Comparison of ENCODE assay signal across 11 mouse cellular contexts in genomic region chr10:96105124-96105523, GRCm38 (mm10). TPM values are rescaled to one million over a fixed set of nuclear protein-coding genes. Genes with fewer than 3 reads are reported as not detected.
DNase-seq lines count a peak whose midpoint lies in the region; ATAC-seq and TF ChIP-seq lines count a peak whose summit lies in the region.
"Had no signal": no experiment of that assay in that cellular context is flagged by ENCODE, and none has a peak within 500 bp of the region (broad histone marks: within the 10 kb centered on the region; RNA-seq: fewer than 3 reads in every experiment).

No protein-coding gene starts in this region.

- no peaks in the 10 kb centered on the region for H3K4me1 ChIP-seq in lung, adult 2 months (ENCODE audit: control insufficient read depth, insufficient read depth, low read length)
- no peaks in the 10 kb centered on the region for H3K4me1 ChIP-seq in G1E (ENCODE audit: insufficient read depth, low read depth, low read length)
- no peaks in the 10 kb centered on the region for H3K4me1 ChIP-seq in embryonic facial prominence, embryonic 10.5 days
- H3K4me1 ChIP-seq: forebrain, embryonic 12.5 days; limb, embryonic 13.5 days; neural tube, embryonic 12.5 days had no signal

- DNase-seq in lung, adult 2 months, result no peak
- no peak for DNase-seq in lung, postnatal 4 days
- DNase-seq in G1E (ENCODE audit: low spot score), result no peak
- DNase-seq in embryonic facial prominence, embryonic 10.5 days (ENCODE audit: low spot score), result peak; percentile 16
- peak; percentile 27 for DNase-seq in retina, embryonic 14.5 days (ENCODE audit: low spot score)
- DNase-seq in kidney, adult 8-10 months, result no peak
- no peak for DNase-seq in urinary bladder, adult 2 months (ENCODE audit: low spot score)
- DNase-seq: heart, postnatal 36 days had no signal

- TF ChIP-seq CTCF in lung, adult 2 months (IDR thresholded peaks at IDR 0.05; ENCODE audit: insufficient read depth, low read length), result peak; percentile 32; the same call in 1 of the 2 replicates
- TF ChIP-seq CTCF in G1E (IDR thresholded peaks at IDR 0.05; ENCODE audit: low read depth, low read length), result 0 out of 2 replicates have a peak, but pooled peaks have one; percentile 16

- WGBS in lung, adult 2 months, result 85% methylated on average over 2 of the region's 2 CpGs
- WGBS in embryonic facial prominence, embryonic 10.5 days, result 87% methylated on average over 2 of the region's 2 CpGs

- H3K9me3 ChIP-seq in G1E (replicated peaks), result no peaks in the 10 kb centered on the region
- no peaks in the 10 kb centered on the region for H3K9me3 ChIP-seq in embryonic facial prominence, embryonic 10.5 days
- H3K9me3 ChIP-seq: forebrain, embryonic 12.5 days; limb, embryonic 13.5 days; neural tube, embryonic 12.5 days had no signal

- no peak overlapping the region for H3K4me3 ChIP-seq in lung, adult 2 months (replicated peaks; ENCODE audit: extremely low read depth, low read depth, low read length)
- no peak overlapping the region for H3K4me3 ChIP-seq in G1E (ENCODE audit: low read depth, low read length)
- no peak overlapping the region for H3K4me3 ChIP-seq in embryonic facial prominence, embryonic 10.5 days
- H3K4me3 ChIP-seq: forebrain, embryonic 12.5 days; limb, embryonic 13.5 days; neural tube, embryonic 12.5 days had no signal

- no peaks in the 10 kb centered on the region for H3K36me3 ChIP-seq in G1E (replicated peaks)
- H3K36me3 ChIP-seq in embryonic facial prominence, embryonic 10.5 days (replicated peaks), result no peaks in the 10 kb centered on the region
- H3K36me3 ChIP-seq: forebrain, embryonic 12.5 days; limb, embryonic 13.5 days; neural tube, embryonic 12.5 days had no signal

- ATAC-seq in G1E (ENCODE audit: extremely low read depth, insufficient number of reproducible peaks, low FRiP score, poor library complexity, severe bottlenecking), result peak; percentile 22; the same call in 1 of the 2 replicates

- TF ChIP-seq POLR2A in lung, adult 2 months (IDR thresholded peaks at IDR 0.05; ENCODE audit: borderline replicate concordance, extremely low read depth, low read depth, low read length), result no peak

- no peaks in the 10 kb centered on the region for H3K27me3 ChIP-seq in G1E (ENCODE audit: insufficient read depth, low read length)
- H3K27me3 ChIP-seq in embryonic facial prominence, embryonic 10.5 days (replicated peaks; ENCODE audit: low read depth, poor library complexity, severe bottlenecking), result no peaks in the 10 kb centered on the region
- H3K27me3 ChIP-seq: forebrain, embryonic 12.5 days; limb, embryonic 13.5 days; neural tube, embryonic 12.5 days had no signal

- H3K27ac ChIP-seq in embryonic facial prominence, embryonic 10.5 days (replicated peaks), result no peak overlapping the region
- H3K27ac ChIP-seq: forebrain, embryonic 12.5 days; limb, embryonic 13.5 days; neural tube, embryonic 12.5 days had no signal

RNA-seq across cellular contexts. Expression of gene Gm5426, which starts 31.3 kb away (rescaled TPM):
- not detected in 2 replicates for polyA plus RNA-seq in lung, adult 2 months (2012; rRNA removed)
- total RNA-seq in G1E (2014; fragmentation: Nextera tagmentation) (not detected in 2 replicates), G1E (2017) (not detected in 2 replicates)
- polyA plus RNA-seq in G1E (2012), result not detected in 2 replicates
- polyA plus RNA-seq in embryonic facial prominence, embryonic 10.5 days (2016; fragmentation: Nextera tagmentation; extraction: Ambion mirVana), result not detected in 2 replicates
- polyA plus RNA-seq in urinary bladder, adult 2 months (2012; rRNA removed), result not detected in 2 replicates
- total RNA-seq: heart, postnatal 36 days had no signal
- polyA plus RNA-seq: forebrain, embryonic 12.5 days; limb, embryonic 13.5 days; neural tube, embryonic 12.5 days had no signal

Comparison
In these comparisons a context has a peak if more than half of its experiments do, and no peak if none do; other contexts are left out.
1. DNase-seq: peak in embryonic facial prominence, embryonic 10.5 days (single experiment) and retina, embryonic 14.5 days (single experiment); none in lung, adult 2 months (single experiment), lung, postnatal 4 days (0 of 2), G1E (single experiment), kidney, adult 8-10 months (0 of 2) and urinary bladder, adult 2 months (single experiment).